Mouse (Mus musculus) testis, adult 2 months (tissue): ENCODE results near the gene Optc. TPM values are rescaled to one million over a fixed set of nuclear protein-coding genes. Genes with fewer than 3 reads are reported as not detected.
A peak's percentile ranks its signal among the peaks of the same experiment; 100 is the strongest.

Experiments used
- H3K27ac ChIP-seq: fragments of 200-500 bp; 2 replicates; pipeline ENCODE4 v1.5.1; 2012; ENCODE audit warnings: low read depth, low read length; ENCODE audit not compliant: control insufficient read depth, insufficient read depth
- H3K27me3 ChIP-seq: fragments of 200-500 bp; 2 replicates; pipeline ENCODE4 v1.6.1; 2012; ENCODE audit warnings: mild to moderate bottlenecking, low read length, moderate library complexity; ENCODE audit not compliant: control insufficient read depth, insufficient read depth
- H3K36me3 ChIP-seq: fragments of 200-500 bp; 2 replicates; pipeline ENCODE4 v1.6.1; 2012; ENCODE audit warnings: mild to moderate bottlenecking, low read length; ENCODE audit not compliant: control insufficient read depth, insufficient read depth
- H3K4me1 ChIP-seq: fragments of 200-500 bp; 2 replicates; pipeline ENCODE4 v1.6.1; 2012; ENCODE audit warnings: low read length; ENCODE audit not compliant: control insufficient read depth, insufficient read depth
- H3K4me3 ChIP-seq: fragments of 200-500 bp; 2 replicates; pipeline ENCODE4 v1.5.1; 2012; ENCODE audit warnings: low read depth, mild to moderate bottlenecking, low read length, moderate library complexity, mixed read lengths; ENCODE audit not compliant: control insufficient read depth
- CTCF ChIP-seq: fragments of 200-500 bp; IDR thresholded peaks from 2 replicates; pipeline ENCODE4 v1.5.1; 2012; ENCODE audit warnings: low read depth, mild to moderate bottlenecking, inconsistent platforms, low read length, moderate library complexity; ENCODE audit not compliant: control insufficient read depth, insufficient read depth, insufficient replicate concordance
- POLR2A ChIP-seq: fragments of 200-500 bp; IDR thresholded peaks from 2 replicates; pipeline ENCODE4 v1.6.1; 2012; ENCODE audit warnings: low read depth, mild to moderate bottlenecking, inconsistent platforms, low read length, moderate library complexity; ENCODE audit not compliant: control insufficient read depth
- polyA plus RNA-seq: library from polyadenylated mRNA; depleted of rRNA; stranded (reverse); fragments of >200 nt; gene quantifications from 2 replicates; pipeline ENCODE4 v1.2.3, GENCODE M21; 2012

Optc gene
- polyA plus RNA-seq, 1 experiment, result 0.86 TPM

DNA sequence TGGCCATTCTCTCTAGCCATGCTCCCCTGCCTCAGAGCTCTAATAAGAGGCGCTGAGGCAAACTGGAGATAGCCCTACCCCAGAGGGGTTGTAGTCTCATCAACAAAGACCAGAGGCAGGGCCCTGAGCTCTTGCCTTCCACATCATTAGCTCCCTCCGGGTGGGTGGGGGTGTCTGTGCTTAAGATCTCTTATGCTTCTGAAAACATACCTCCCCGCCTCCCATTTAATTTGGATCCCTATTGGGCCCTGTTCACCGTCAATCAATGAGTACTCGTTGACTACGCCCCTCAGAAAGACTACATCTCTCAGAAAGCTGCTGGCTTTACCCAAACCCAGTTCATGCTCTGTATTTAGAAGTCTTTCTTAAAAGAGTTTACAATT, 10.3 kb upstream of the Optc start:
- Histone ChIP-seq H3K27me3 (no peaks in the 10 kb centered on the region), H3K4me1 (peaks cover 2% of the 10 kb centered on the region), H3K36me3 (no peaks in the 10 kb centered on the region), H3K4me3 (no peak overlapping the region), H3K27ac (peak overlapping the region; percentile 79)
- no peak for TF ChIP-seq CTCF
- TF ChIP-seq POLR2A, result no peak

DNA sequence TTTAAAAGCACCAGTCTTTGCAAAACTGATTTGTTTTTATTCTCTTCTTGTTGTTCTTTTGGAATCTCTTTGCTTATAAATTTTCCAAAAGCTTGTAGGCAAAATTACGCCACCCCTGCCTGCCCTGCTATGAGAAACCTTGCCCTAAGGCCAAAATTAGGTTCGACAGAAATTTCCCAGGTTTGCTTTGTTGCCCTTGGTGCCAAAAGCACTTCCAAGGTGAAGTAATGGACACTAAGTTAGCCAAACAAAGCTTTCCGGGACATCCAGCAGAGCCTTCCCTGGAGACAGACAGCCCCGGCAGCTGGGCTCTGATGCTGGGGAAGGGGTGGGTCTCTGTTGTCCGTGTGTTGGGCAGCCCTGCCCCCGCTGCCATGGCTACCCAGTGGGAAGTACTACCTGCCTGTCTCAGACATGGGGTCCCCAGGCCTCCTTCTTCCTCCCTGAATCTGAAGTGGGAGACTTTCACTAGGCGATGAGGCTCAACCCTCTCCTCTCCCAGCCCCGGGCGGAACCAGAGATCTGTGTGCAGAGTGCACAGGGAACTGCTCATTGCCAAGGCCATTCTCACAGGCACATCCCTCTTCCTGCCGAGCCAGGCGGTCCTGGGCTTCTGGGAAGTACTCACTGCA, 9.8 kb upstream of the Optc start:
- H3K27me3 ChIP-seq, result no peaks in the 10 kb centered on the region
- H3K4me1 ChIP-seq, result peaks cover 2% of the 10 kb centered on the region
- H3K4me3 ChIP-seq, result 0 out of 2 replicates have a peak overlapping the region, but pooled peaks have one; percentile 21
- H3K36me3 ChIP-seq, result no peaks in the 10 kb centered on the region
- H3K27ac ChIP-seq, result peak overlapping the region; percentile 79
- TF ChIP-seq CTCF, result no peak
- peak; percentile 42 for TF ChIP-seq POLR2A

DNA sequence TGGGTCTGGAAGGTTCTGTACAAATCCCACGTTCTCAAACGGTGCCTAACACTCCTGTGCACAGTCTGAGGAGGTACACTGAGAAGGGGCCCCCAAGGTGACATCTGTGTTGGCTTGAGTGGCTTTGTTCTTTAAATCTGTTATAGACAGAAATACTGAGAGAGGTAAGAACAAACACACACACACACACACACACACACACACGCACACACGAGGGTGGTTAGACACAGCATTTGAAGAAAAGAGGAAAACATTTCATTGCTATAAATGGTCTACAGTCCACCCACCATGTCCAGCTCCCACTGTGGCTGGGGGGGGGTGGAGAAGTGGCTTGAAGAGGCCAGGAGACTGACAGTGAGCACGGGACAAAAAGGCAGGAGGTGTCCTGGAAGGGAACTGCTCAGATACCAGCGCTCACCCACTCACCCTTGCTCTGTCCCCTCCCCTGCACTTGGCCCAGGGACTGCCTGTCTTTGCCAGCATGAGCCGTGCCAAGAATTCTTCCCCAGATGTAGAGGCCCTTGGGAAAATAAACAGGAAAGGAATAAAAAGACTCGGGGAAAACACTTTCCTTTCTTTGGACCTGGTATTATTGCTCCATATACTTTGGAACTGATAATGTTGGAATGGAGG, 8.0 kb upstream of the Optc start:
- peak overlapping the region; percentile 71 for H3K27ac ChIP-seq
- H3K4me1 ChIP-seq, result peaks cover 2% of the 10 kb centered on the region
- H3K27me3 ChIP-seq, result no peaks in the 10 kb centered on the region
- no peak for TF ChIP-seq POLR2A
- TF ChIP-seq CTCF, result no peak
- no peak overlapping the region for H3K4me3 ChIP-seq
- no peaks in the 10 kb centered on the region for H3K36me3 ChIP-seq

DNA sequence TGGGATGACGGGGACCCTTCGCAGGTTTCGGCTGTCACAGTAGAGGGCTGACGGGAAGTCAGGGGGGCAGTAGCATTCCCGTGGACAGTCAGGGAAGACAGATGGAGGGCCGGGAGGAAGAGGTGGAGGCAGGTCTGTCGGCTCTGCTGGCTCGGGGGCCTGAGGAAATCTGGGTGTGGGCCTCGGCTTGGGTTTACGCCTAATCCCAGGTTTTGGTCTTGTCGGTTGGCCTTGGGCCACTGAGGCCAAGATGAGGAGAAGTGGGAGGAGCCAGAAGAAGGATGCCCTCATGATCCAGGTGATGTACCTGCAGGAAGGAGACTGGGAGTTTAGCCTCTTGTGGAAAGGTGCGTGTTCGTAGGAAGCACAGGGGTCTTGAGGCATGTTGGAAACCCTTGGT, 7.3 kb upstream of the Optc start:
- Histone ChIP-seq H3K27ac (no peak overlapping the region), H3K36me3 (no peaks in the 10 kb centered on the region), H3K4me3 (no peak overlapping the region), H3K4me1 (peaks cover 2% of the 10 kb centered on the region), H3K27me3 (no peaks in the 10 kb centered on the region)
- no peak for TF ChIP-seq CTCF
- no peak for TF ChIP-seq POLR2A

DNA sequence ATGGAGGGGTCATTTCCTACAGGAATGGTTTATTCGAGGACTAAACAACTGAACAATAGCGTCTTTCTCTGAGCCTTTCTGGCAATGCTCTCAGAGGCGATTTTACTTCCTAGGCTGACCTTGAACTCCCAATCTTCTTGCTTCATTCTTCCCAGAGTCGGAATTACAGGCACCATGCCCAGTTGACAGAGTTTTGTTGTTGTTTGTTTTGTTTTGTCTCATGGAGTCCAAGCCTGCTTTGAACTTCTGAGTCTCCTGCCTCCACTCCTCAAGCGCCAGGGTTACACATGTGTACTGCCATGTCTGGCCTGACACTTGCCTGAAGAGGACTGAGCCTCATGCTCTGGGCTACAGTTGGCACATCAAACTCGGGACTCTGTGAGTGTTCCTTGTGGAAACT, 5.2 kb upstream of the Optc start:
- H3K4me1 ChIP-seq, result peaks cover 4% of the 10 kb centered on the region
- H3K27ac ChIP-seq, result peak overlapping the region; percentile 18
- no peaks in the 10 kb centered on the region for H3K27me3 ChIP-seq
- TF ChIP-seq CTCF (no peak), POLR2A (no peak)
- no peak overlapping the region for H3K4me3 ChIP-seq
- no peaks in the 10 kb centered on the region for H3K36me3 ChIP-seq

DNA sequence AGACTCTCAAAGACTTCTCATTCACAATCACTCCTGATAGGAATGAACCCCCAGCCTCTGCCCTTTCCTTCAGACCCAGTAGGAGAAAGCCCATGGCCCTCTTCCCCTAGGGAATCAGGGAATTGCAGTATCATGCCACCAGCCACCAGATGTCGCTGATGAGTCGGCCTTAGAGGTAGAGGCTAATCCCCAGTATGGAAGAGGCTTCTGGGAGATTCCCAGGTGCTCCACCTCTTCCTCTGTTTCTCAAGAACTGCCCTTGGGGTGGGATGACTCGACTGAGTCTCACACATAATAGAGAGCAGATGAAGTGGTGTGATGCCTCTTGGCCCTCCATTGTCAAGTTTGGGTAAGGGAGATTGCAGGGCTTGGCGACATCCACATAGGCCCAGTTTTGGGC, 3.7 kb upstream of the Optc start:
- H3K36me3 ChIP-seq, result no peaks in the 10 kb centered on the region
- H3K4me3 ChIP-seq, result no peak overlapping the region
- no peak for TF ChIP-seq POLR2A
- peak; percentile 79; the same call in 1 of the 2 replicates for TF ChIP-seq CTCF
- no peaks in the 10 kb centered on the region for H3K27me3 ChIP-seq
- peaks cover 10% of the 10 kb centered on the region for H3K4me1 ChIP-seq
- no peak overlapping the region for H3K27ac ChIP-seq

DNA sequence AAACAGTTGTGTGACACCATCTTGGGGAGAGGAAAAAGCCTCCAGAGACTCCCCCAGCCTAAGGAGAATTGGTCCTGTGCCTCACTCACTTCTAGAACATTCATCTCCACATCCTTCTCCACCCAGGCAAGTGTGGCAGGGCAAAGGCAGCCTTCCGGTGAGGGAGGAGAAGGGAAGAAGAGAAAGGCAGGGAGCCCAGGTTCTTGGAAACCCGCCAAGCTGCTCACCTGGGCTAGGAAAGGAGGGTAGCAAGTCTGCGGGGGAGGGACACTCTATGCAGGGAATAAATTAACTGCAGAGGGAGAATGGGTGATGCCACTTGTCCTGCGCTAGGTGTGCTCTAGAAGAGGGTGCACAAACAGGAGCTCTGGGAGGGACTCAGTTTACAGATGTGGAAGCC, 3.2 kb upstream of the Optc start:
- H3K27ac ChIP-seq, result no peak overlapping the region
- H3K4me3 ChIP-seq, result no peak overlapping the region
- no peaks in the 10 kb centered on the region for H3K36me3 ChIP-seq
- no peaks in the 10 kb centered on the region for H3K27me3 ChIP-seq
- TF ChIP-seq POLR2A (no peak), CTCF (no peak)
- H3K4me1 ChIP-seq, result peaks cover 10% of the 10 kb centered on the region

DNA sequence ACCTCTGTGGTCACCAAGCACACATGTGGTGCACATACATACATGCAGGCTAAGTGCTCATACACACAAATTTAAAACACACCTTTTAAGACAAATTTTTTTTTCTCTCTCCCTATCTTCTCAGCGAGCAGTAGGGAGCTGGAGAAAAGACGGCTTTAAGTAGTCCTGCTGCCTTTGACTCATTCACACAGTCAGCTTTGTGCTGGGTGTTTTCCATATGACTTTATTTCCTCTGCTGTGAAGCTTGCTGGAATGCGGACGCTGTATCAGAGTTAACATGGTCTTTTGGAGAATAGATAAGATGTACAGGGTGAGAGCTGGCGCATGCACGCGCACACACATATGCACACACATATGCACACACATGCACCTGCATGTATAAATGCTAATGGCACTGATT, 2.3 kb upstream of the Optc start:
- no peaks in the 10 kb centered on the region for H3K36me3 ChIP-seq
- no peak overlapping the region for H3K4me3 ChIP-seq
- H3K4me1 ChIP-seq, result peaks cover 8% of the 10 kb centered on the region
- TF ChIP-seq POLR2A (no peak), CTCF (no peak)
- H3K27me3 ChIP-seq, result no peaks in the 10 kb centered on the region
- H3K27ac ChIP-seq, result no peak overlapping the region
